Mouse (Mus musculus) layer of hippocampus, adult 18-20 months (tissue): ENCODE results near the gene Bphl. TPM values are rescaled to one million over a fixed set of nuclear protein-coding genes. Genes with fewer than 3 reads are reported as not detected.
"Not testable (repeated sequence)": the region's sequence is repeated elsewhere in the genome, so short reads cannot be mapped to it uniquely, and the experiment has no call there.

ENCODE experiments used
- DNase-seq, 2 experiments: peaks; one replicate each; pipeline ENCODE4 v3.0.0; 2022; ENCODE audit warnings: low spot score in 2 of 2
- total RNA-seq, 2 experiments: library from RNA; stranded (reverse); gene quantifications; 2 replicates each; pipeline ENCODE4 v1.2.3; 2021

The Bphl gene
- total RNA-seq, 2 experiments from 2014 or later = 52.0 to 56.0 TPM

- DNase-seq = no peak
These were observed 49.8 kb downstream of the Bphl start for GRCm38 (mm10) chr13:34087052-34087812.

DNA sequence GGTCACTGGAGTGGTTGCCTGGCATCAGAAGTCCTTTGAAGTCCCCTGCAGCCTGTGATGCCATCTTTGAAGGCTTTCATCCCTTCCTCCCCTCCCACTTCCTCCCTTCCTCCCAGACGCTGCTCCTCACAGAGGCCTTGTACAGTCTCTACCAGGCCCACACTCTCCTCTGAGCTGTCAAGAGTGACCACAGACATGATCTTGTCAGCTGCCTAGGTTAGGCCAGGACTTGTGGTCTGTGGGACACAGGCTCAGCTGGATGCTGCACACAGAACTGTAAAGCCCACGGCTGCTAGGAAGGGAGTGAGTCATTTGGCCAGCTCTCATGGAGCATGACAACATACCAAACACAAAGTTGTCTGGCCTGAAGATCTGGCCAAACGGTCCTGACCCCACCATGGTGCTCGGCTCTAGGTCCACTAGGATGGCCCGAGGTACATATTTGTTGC, 50.8 kb downstream of the Bphl start:
- DNase-seq = not testable (repeated sequence)

DNA sequence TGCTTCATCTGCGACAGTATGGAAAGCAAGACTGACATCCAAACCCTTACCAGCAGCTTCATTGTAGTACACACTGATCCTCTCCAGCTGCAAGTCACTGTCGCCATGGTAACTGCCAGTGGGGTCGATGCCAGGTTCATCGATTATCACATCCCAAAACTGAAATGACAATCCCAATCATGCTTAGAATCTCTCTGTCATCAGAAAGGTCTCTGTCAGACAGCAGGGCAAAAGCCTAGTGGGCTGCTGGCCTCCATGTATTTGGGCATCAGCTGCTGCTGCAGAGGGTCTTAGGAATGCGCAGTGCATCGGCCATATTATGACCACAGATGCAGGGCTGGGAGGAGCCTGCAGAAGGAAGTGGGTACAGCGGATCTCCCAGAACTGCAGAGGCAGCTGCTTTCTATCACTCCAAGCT, 51.5 kb downstream of the Bphl start:
- DNase-seq = peak in 1 of 2 experiments; percentile 29

GRCm38 (mm10) chr13:34089358-34089757, 52.0 kb downstream of the Bphl start:
- DNase-seq = no peak

DNA sequence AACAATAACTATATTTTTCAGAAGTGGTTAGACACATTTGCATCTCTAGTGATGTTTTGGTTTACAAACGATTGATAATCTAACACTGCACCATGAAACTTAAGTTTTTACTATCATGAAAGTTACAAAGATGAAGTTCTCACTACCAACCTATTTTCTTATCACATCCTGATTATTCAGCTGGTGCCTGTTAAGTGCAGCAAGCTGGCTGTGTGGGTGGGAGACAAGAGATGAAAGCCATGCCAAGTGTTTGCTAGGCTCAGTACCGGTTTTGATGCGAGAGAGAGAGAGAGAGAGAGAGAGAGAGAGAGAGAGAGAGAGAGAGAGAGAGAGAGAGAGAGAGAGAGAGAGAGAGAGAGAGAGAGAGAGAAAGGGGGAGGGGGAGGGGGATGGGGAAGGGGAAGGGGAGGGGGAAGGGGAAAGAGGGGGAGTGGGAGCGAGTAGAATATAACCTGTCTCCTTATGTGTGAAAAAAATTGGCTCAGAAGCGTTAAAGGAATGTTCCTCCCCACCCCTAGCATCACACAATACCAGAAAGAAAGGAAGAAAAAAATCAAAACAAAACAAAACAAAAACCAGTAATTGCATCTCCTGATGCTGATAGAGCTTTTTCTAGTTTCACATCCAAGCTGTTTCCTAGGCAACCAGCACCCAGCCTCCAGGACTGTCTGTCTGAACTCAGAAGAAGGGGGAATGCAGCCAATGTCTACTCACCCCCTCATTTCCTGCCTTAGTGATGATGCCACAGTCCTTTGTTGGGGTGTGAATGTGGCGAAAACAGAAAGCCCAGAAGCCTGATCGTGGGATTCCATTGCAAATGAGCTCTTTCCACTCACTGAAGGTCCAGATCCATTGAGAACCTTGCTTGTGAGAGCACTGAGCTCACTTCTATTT, 58.4 kb downstream of the Bphl start:
- DNase-seq = peak; percentile 87 to 92

DNA sequence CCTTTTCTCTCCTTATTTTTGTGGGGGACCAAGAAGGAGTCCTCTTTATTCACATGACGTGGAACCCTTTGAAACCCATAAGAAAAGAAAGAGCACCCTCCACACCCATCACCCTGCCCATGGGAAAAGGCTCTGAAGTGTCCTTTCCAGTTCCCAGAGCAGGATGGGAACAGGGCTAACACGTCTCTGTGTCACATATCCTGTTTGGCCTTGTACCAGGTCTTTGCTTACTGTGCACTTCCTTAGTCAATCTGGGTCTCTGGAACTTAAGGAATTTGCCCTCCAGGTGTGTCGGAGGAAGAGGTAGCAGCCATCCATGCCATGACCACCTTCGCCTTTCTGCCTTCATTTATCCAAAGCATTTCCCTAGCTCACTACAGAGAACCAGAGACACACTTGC, 59.1 kb downstream of the Bphl start:
- DNase-seq = no peak

DNA sequence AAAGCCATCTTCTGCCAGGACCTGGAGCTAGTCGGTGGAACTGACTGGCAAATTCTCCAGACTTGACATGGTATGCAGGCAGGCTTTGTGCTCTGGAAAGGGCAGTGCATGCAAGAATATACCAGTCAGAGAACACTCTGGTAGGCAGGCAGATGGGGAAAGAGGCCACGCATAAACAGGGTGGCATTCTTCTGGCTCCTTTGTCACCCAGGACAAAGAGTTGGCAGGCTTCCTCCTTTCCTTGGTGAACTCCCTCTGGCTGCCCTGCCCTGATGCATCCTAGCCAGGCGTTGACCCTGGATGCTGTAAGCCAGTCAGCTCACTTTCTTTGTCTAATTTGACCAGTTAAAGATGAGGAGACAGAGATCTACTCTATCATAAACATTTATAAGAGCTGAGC, 59.7 kb downstream of the Bphl start:
- no peak for DNase-seq

- no peak for DNase-seq
These were observed 63.3 kb downstream of the Bphl start for GRCm38 (mm10) chr13:34100733-34101132.

- DNase-seq = no peak
These were observed 63.9 kb downstream of the Bphl start for GRCm38 (mm10) chr13:34101247-34101646.

GRCm38 (mm10) chr13:34101908-34102307, 64.5 kb downstream of the Bphl start:
- DNase-seq = no peak

DNA sequence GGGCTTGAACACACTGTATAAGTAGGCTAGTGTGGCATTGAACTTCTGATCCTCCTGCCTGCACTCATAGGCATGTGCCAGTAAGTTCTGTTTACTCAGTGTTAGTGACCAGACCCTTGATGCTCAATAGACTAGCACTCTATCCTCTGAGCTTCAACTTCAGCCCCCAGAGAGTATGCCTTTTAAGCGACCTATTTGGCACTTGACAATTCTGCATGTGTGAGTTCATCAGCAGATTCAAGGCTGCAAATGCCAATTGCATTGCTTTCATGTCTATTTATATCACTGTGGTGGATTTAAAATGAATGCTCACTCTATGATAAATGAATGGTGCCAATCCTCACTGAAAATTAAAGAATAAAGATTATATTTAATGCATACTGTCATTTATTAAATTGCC, 68.0 kb downstream of the Bphl start:
- no peak for DNase-seq

GRCm38 (mm10) chr13:34106256-34106655, 68.9 kb downstream of the Bphl start:
- no peak for DNase-seq

DNA sequence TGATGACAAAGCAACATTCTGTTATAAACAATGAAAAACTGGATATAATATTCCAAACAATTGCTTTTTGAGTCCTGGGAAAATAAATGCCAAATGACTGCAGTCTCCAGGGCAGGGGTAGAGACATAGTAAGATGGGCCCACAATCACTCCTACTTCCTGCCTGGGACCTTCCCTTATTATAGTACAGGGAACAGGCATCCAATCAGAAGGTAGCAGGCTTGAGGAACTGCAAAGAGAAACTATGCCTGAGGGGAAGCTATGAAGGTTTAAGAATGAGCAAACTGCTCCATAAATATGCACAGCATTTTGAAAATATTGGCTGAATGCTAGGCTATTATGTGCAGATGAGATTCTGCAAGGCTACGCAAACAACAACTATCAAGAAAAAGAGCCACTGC, 69.6 kb downstream of the Bphl start:
- DNase-seq = no peak

- DNase-seq = no peak
These were observed 71.8 kb downstream of the Bphl start for GRCm38 (mm10) chr13:34109035-34109676.

GRCm38 (mm10) chr13:34109677-34110058, 72.3 kb downstream of the Bphl start:
- no peak for DNase-seq

DNA sequence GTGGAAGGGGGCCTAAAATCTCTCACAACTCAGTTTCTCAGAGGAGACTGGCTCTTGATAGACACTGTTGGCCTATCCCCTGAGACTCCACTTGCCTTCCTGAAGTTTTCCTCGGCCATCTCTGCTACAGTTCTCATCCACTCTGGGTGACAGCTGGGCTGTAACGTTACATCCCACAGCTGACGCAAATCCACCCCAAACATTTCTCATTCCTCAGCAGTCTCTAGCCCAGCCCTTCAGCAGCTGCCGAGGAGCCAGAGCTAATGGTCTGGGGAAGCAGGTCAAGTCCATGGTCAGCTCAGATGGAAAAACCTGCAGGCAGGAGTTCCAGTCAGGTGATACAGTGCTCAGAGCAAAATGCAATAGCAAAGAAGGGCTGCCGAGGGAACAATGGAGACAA, 73.6 kb downstream of the Bphl start:
- DNase-seq = no peak

- DNase-seq = no peak
These were observed 74.5 kb downstream of the Bphl start for GRCm38 (mm10) chr13:34111878-34112277.

GRCm38 (mm10) chr13:34112369-34113081, 75.1 kb downstream of the Bphl start:
- no peak for DNase-seq

DNA sequence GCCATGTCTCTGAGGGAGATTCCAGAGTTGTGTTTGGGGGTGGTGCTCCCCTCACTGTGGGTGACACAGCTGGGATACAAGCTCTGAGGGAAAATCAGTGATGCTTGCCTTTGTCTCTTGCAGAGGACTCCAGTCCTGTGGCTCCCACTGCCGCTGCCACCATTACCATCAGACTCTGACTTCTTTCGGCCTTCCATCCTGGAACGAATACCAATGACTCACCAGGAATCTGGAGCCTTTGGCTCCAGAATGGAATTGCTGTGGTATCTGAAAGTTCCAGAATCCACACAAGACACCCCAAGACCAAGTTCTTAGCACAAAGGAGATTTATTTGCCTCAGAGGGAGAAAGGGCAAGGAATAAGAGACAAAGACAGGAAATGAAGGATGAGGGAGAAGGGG, 75.7 kb downstream of the Bphl start:
- no peak for DNase-seq

DNA sequence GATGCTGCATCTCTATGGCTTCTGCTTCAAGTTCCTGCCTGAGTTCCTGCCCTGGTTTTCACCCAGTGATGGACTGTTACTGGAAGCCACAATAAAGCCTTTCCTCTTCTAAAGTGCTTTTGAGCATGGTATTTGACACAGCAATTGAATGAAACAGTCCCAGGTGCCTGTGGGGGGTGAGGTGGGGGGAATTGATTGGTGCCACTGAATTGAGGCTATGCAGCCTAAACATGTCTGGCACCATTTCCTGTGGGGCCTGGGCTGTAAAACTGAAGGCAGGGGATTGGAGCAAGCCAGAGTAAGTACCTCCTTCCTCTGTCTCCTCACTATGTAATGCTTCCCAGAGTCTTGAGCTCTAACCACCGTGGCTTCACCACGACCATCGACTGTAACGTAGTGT, 77.3 kb downstream of the Bphl start:
- DNase-seq = no peak

- DNase-seq = no peak
These were observed 79.1 kb downstream of the Bphl start for GRCm38 (mm10) chr13:34116508-34116907.
